Mouse (Mus musculus): ENCODE measurements at regions not wholly inside any gene's neighbourhood (a gene's known extent, or its start where the extent isn't known, plus 50 kb on each side); places are given as distances from the start of the nearest gene placed in this dataset.

DNA sequence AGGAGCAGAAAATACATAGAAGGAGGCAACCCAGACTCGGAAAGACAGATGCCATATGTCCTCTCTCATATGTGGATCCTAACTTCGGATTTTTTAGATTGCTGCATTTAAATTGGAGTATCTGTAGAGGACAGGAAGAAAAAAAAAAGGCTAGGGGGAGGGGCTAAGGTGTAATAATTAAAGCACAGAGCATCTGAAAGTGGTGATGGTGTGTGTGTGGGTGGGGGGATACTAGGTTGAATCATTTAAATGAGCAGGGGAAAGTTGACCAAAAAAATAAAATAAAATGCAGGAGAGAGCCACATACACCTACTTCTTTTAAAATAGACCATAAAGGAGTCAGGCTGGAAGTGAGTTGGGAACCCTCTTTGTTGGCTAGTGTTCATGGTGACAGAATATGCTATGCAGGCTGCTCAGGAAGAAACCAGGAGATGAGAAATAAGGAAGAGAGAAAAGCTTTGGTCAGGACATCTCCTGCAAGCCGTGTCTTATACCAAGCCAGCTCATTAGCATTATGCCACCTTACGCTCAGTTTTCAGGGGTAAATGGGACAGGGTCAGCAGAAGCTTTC lies 104.7 kb upstream of the Ptprm start:
- no peak for TF ChIP-seq POLR2A (IDR thresholded peaks at IDR 0.05; ENCODE audit: insufficient read depth, low read depth, low read length)
- no peak for TF ChIP-seq CTCF (IDR thresholded peaks at IDR 0.05; ENCODE audit: insufficient read depth, low read depth, low read length)

Data from olfactory bulb, adult 2 months (tissue).